Comparison of ENCODE assay signal across 11 mouse cellular contexts in genomic region chr5:124010077-124010476, GRCm38 (mm10). TPM values are rescaled to one million over a fixed set of nuclear protein-coding genes. Genes with fewer than 3 reads are reported as not detected.
DNase-seq lines count a peak whose midpoint lies in the region; ATAC-seq and TF ChIP-seq lines count a peak whose summit lies in the region.
"Had no signal": no experiment of that assay in that cellular context is flagged by ENCODE, and none has a peak within 500 bp of the region (broad histone marks: within the 10 kb centered on the region; RNA-seq: fewer than 3 reads in every experiment).

No protein-coding gene starts in this region.

- no peaks in the 10 kb centered on the region for H3K9me3 ChIP-seq in heart, embryonic 16.5 days (replicated peaks; ENCODE audit: control insufficient read depth, low read length)
- no peaks in the 10 kb centered on the region for H3K9me3 ChIP-seq in hindbrain, embryonic 10.5 days
- no peaks in the 10 kb centered on the region for H3K9me3 ChIP-seq in liver, embryonic 15.5 days (replicated peaks)

- 51% methylated on average over 8 of the region's 8 CpGs for WGBS in heart, embryonic 16.5 days
- whole genome bisulfite sequencing in hindbrain, embryonic 10.5 days = 89% methylated on average over 8 of the region's 8 CpGs
- 31% methylated on average over 8 of the region's 8 CpGs for WGBS in liver, embryonic 15.5 days (ENCODE audit: insufficient replicate concordance)

- H3K4me2 ChIP-seq in heart, embryonic 16.5 days (ENCODE audit: low read depth, low read length) = peak overlapping the region; percentile 58; the same call in 1 of the 2 replicates
- peak overlapping the region; percentile 58 for H3K4me2 ChIP-seq in liver, embryonic 15.5 days

- peak overlapping the region; percentile 91 for H3K27ac ChIP-seq in heart, embryonic 16.5 days (ENCODE audit: low read length)
- 0 out of 2 replicates have a peak overlapping the region, but pooled peaks have one; percentile 10 for H3K27ac ChIP-seq in cortical plate, adult 2 months (ENCODE audit: insufficient read depth, low read length)
- peak overlapping the region; percentile 89 for H3K27ac ChIP-seq in hindbrain, embryonic 10.5 days
- peak overlapping the region; percentile 81 for H3K27ac ChIP-seq in liver, embryonic 15.5 days (replicated peaks)

- peaks cover 53% of the 10 kb centered on the region for H3K4me1 ChIP-seq in heart, embryonic 16.5 days (ENCODE audit: control insufficient read depth, insufficient read depth, low read length)
- H3K4me1 ChIP-seq in cortical plate, adult 2 months (ENCODE audit: control insufficient read depth, insufficient read depth, low read length) = peaks cover 29% of the 10 kb centered on the region
- H3K4me1 ChIP-seq in hindbrain, embryonic 10.5 days (replicated peaks) = peaks cover 50% of the 10 kb centered on the region
- peaks cover 65% of the 10 kb centered on the region for H3K4me1 ChIP-seq in liver, embryonic 15.5 days (replicated peaks)

- H3K36me3 ChIP-seq in heart, embryonic 16.5 days (ENCODE audit: control insufficient read depth, insufficient read depth) = peaks cover 36% of the 10 kb centered on the region
- peaks cover 55% of the 10 kb centered on the region for H3K36me3 ChIP-seq in hindbrain, embryonic 10.5 days
- H3K36me3 ChIP-seq in liver, embryonic 15.5 days (replicated peaks) = peaks cover 53% of the 10 kb centered on the region

- no peak overlapping the region for H3K9ac ChIP-seq in heart, embryonic 16.5 days (ENCODE audit: low read length)
- H3K9ac ChIP-seq in liver, embryonic 15.5 days = peak overlapping the region; percentile 15; the same call in 1 of the 2 replicates

- no peak for ATAC-seq in heart, embryonic 16.5 days (replicated peaks; ENCODE audit: extremely low read depth, insufficient read depth, low FRiP score)
- ATAC-seq in liver, embryonic 15.5 days (ENCODE audit: insufficient read depth) = peak; percentile 81
- no peak for ATAC-seq in CD4-positive, CD25-positive, alpha-beta regulatory T cell, adult 4 months

- H3K27me3 ChIP-seq in heart, embryonic 16.5 days (ENCODE audit: control insufficient read depth, insufficient read depth, low read length) = no peaks in the 10 kb centered on the region
- H3K27me3 ChIP-seq in hindbrain, embryonic 10.5 days (ENCODE audit: insufficient read depth, poor library complexity, severe bottlenecking) = no peaks in the 10 kb centered on the region
- no peaks in the 10 kb centered on the region for H3K27me3 ChIP-seq in liver, embryonic 15.5 days

- no peak overlapping the region for H3K4me3 ChIP-seq in heart, embryonic 16.5 days (ENCODE audit: low read length)
- no peak overlapping the region for H3K4me3 ChIP-seq in cortical plate, adult 2 months (ENCODE audit: insufficient read depth, low read length)
- no peak overlapping the region for H3K4me3 ChIP-seq in hindbrain, embryonic 10.5 days
- H3K4me3 ChIP-seq in liver, embryonic 15.5 days (replicated peaks) = peak overlapping the region; percentile 21; the same call in 1 of the 2 replicates

- no peak for DNase-seq in heart, adult 11 months
- DNase-seq in hindbrain, embryonic 10.5 days (ENCODE audit: low spot score) = no peak
- DNase-seq in urinary bladder, postnatal 14 days (ENCODE audit: low spot score) = no peak
- DNase-seq in kidney, postnatal 10 days = no peak
- DNase-seq: adrenal gland, adult 2 months; kidney, postnatal 4 days; lung, postnatal 36 days had no signal

- no peak for TF ChIP-seq POLR2A in cortical plate, adult 2 months (IDR thresholded peaks at IDR 0.05; ENCODE audit: extremely low read depth, insufficient read depth, low read length)

- TF ChIP-seq CTCF in cortical plate, adult 2 months (IDR thresholded peaks at IDR 0.05; ENCODE audit: extremely low read depth, insufficient read depth, low read length) = no peak

RNA-seq across cellular contexts. Expression of gene Vps37b, which starts 22.0 kb away (rescaled TPM):
- 58.7 and 61.4 TPM in 2 replicates for polyA plus RNA-seq in heart, embryonic 16.5 days (2015; fragmentation: Nextera tagmentation; extraction: Ambion mirVana)
- 48.4 and 48.7 TPM in 2 replicates for polyA plus RNA-seq in cortical plate, adult 2 months (2012; rRNA removed)
- 57.5 and 71.8 TPM in 2 replicates for polyA plus RNA-seq in hindbrain, embryonic 10.5 days (2016; fragmentation: Nextera tagmentation; extraction: Ambion mirVana)
- 16.5 and 17.3 TPM in 2 replicates for polyA plus RNA-seq in liver, embryonic 15.5 days (2015; fragmentation: Nextera tagmentation; extraction: Ambion mirVana)
- 10 to 100 TPM; 17.8 to 22.1 TPM for polyA plus RNA-seq in CD4-positive, CD25-positive, alpha-beta regulatory T cell, adult 4 months (2017; shearing (Covaris generic))

RNA-seq across cellular contexts. Expression of gene Hip1r, which starts 36.6 kb away (rescaled TPM):
- polyA plus RNA-seq in heart, embryonic 16.5 days (2015; fragmentation: Nextera tagmentation; extraction: Ambion mirVana) = 11.2 and 11.7 TPM in 2 replicates
- polyA plus RNA-seq in cortical plate, adult 2 months (2012; rRNA removed) = 42.1 and 46.6 TPM in 2 replicates
- polyA plus RNA-seq in hindbrain, embryonic 10.5 days (2016; fragmentation: Nextera tagmentation; extraction: Ambion mirVana) = 12.2 and 12.5 TPM in 2 replicates
- polyA plus RNA-seq in liver, embryonic 15.5 days (2015; fragmentation: Nextera tagmentation; extraction: Ambion mirVana) = 11.4 and 12.9 TPM in 2 replicates
- polyA plus RNA-seq in CD4-positive, CD25-positive, alpha-beta regulatory T cell, adult 4 months (2017; shearing (Covaris generic)) = 10 to 100 TPM; 11.0 to 12.1 TPM

Comparison
In these comparisons a context has a peak if more than half of its experiments do, and no peak if none do; other contexts are left out.
1. H3K27ac ChIP-seq: peak in every context shown above with its lines; median percentile 91 in heart, embryonic 16.5 days; 89 in hindbrain, embryonic 10.5 days; 81 in liver, embryonic 15.5 days; 10 in cortical plate, adult 2 months.